Mouse (Mus musculus) liver, adult 2 months (tissue): ENCODE measurements around the gene Elmo2.

Source experiments
- CTCF ChIP-seq: fragments of 200-500 bp; IDR thresholded peaks from 2 replicates; pipeline ENCODE4 v1.5.1; 2011; ENCODE audit warnings: low read depth, low read length, control low read depth
- POLR2A ChIP-seq: fragments of 200-500 bp; IDR thresholded peaks from 2 replicates; pipeline ENCODE4 v1.6.1; 2011; ENCODE audit warnings: low read length, control low read depth; ENCODE audit not compliant: insufficient read depth; ENCODE audit errors: extremely low read depth

- TF ChIP-seq POLR2A = no peak
- TF ChIP-seq CTCF = no peak
Measured at GRCm38 (mm10) chr2:165250903-165251302, 75.4 kb downstream of the Elmo2 start.
